Mouse (Mus musculus) cerebellum, postnatal 4 days (tissue): Measurements from ENCODE around the gene Aanat.
"Not testable (repeated sequence)": the region's sequence is repeated elsewhere in the genome, so short reads cannot be mapped to it uniquely, and the experiment has no call there.

Experiments used
- DNase-seq, 2 experiments: peaks; one replicate each; pipeline ENCODE4 v3.0.0; 2022; ENCODE audit warnings: low spot score in 2 of 2, mixed read lengths in 1 of 2

Aanat gene

GRCm38 (mm10) chr11:116628712-116629111, 42.5 kb downstream of the Aanat start:
- peak; percentile 85 to 95 for DNase-seq

GRCm38 (mm10) chr11:116629472-116629871, 43.2 kb downstream of the Aanat start:
- DNase-seq = no peak

- no peak for DNase-seq
These were observed 44.1 kb downstream of the Aanat start for GRCm38 (mm10) chr11:116630171-116630965.

GRCm38 (mm10) chr11:116632962-116633361, 46.7 kb downstream of the Aanat start:
- DNase-seq = no peak

DNA sequence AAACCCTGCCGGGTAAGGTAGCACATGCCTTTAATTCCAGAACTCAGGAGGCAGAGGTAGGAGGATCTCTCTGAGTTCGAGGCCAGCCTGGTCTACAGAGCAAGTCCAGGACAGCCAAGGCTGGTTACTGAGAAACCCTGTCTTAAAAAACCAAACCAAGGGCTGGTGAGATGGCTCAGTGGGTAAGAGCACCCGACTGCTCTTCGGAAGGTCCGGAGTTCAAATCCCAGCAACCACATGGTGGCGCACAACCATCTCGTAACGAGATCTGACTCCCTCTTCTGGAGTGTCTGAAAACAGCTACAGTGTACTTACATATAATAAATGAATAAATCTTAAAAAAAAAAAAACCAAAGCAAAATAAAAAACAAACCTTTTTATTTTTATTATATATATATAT, 50.4 kb downstream of the Aanat start:
- DNase-seq = not testable (repeated sequence)

- peak in 1 of 2 experiments; percentile 63 for DNase-seq
These were observed 54.9 kb downstream of the Aanat start for GRCm38 (mm10) chr11:116641168-116641567.

GRCm38 (mm10) chr11:116641731-116642130, 55.5 kb downstream of the Aanat start:
- DNase-seq = peak in 1 of 2 experiments; percentile 2

DNA sequence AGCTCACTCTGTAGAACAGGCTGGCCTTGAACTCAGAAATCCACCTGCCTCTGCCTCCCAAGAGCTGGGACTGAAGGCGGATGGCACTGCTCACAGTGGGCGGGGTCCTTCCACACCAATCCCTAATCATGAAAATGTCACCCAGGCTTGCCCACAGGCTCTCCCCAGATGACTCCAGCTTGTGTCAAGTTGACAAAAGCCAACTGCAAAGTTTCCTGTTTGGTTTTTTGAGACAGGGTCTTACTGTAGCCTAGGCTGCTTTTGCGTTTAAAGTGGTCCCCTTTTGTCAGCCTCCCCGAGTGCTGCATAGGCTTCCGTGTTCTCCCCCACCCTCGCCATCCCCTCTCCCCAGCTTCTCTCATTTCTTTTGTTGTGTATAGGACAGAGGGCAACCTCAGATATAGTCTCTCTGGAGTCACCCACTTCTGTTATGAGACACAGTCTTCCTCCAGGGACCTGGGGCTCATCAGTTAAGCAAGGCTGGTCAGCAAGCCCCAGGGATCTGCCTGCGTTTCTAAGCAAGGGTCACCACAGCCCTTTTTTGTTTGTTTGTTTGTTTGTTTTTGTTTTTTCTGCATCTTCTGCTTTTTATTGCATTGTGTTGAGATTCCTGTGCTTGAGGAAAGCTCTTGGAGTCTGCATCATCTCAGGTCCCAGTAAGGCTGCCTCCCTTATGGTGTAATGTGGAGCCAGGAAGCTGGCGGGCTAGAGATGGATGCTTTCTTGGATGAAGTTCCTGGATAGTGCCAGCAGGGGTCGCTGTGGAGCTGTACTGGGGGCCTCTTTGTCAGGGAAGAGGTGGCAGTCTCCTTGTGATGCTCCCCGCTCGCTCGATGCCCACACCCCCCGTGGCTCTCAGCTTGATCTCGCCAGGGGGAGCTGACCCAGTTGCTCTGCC, 56.7 kb downstream of the Aanat start:
- DNase-seq = peak; percentile 94 to 96

GRCm38 (mm10) chr11:116643579-116644224, 57.5 kb downstream of the Aanat start:
- DNase-seq = peak in 1 of 2 experiments; percentile 32

- DNase-seq = peak in 1 of 2 experiments; percentile 21
These were observed 58.2 kb downstream of the Aanat start for GRCm38 (mm10) chr11:116644225-116645112.

GRCm38 (mm10) chr11:116645446-116646110, 59.3 kb downstream of the Aanat start:
- no peak for DNase-seq

GRCm38 (mm10) chr11:116646136-116646535, 59.9 kb downstream of the Aanat start:
- no peak for DNase-seq

GRCm38 (mm10) chr11:116646771-116647170, 60.5 kb downstream of the Aanat start:
- no peak for DNase-seq
